Mouse (Mus musculus) spleen, adult 2 months (tissue): ENCODE data around the gene Prex1. TPM values are rescaled to one million over a fixed set of nuclear protein-coding genes. Genes with fewer than 3 reads are reported as not detected.

Source experiments
- DNase-seq, 2 experiments: peaks; one replicate each; pipeline versions ENCODE4 v3.0.0 to v3.0.0-alpha.2; 2012 to 2021; ENCODE audit warnings: low spot score in 2 of 2, low read depth in 1 of 2
- H3K27ac ChIP-seq: fragments of 200-500 bp; 2 replicates; pipeline ENCODE4 v1.5.1; 2012; ENCODE audit warnings: low read length, inconsistent platforms; ENCODE audit not compliant: insufficient read depth
- H3K27me3 ChIP-seq: fragments of 200-500 bp; 2 replicates; pipeline ENCODE4 v1.6.1; 2012; ENCODE audit warnings: mild to moderate bottlenecking, moderate library complexity, low read length, inconsistent platforms; ENCODE audit not compliant: control insufficient read depth, insufficient read depth
- H3K36me3 ChIP-seq: fragments of 200-500 bp; 2 replicates; pipeline ENCODE4 v1.6.1; 2012; ENCODE audit warnings: mild to moderate bottlenecking, low read length, inconsistent platforms; ENCODE audit not compliant: control insufficient read depth, insufficient read depth
- H3K4me1 ChIP-seq: fragments of 200-500 bp; 2 replicates; pipeline ENCODE4 v1.6.1; 2011; ENCODE audit warnings: inconsistent platforms; ENCODE audit not compliant: control insufficient read depth, insufficient read depth, insufficient read length
- H3K4me3 ChIP-seq: fragments of 200-500 bp; 2 replicates; pipeline ENCODE4 v1.5.1; 2011; ENCODE audit warnings: mild to moderate bottlenecking, inconsistent platforms; ENCODE audit not compliant: insufficient read depth, insufficient read length; ENCODE audit errors: extremely low read depth
- CTCF ChIP-seq: fragments of 200-500 bp; IDR thresholded peaks from 2 replicates; pipeline ENCODE4 v1.5.1; 2011; ENCODE audit warnings: mild to moderate bottlenecking, inconsistent platforms; ENCODE audit not compliant: insufficient read depth, insufficient read length, insufficient replicate concordance; ENCODE audit errors: extremely low read depth
- POLR2A ChIP-seq: fragments of 200-500 bp; IDR thresholded peaks from 2 replicates; pipeline ENCODE4 v1.6.1; 2011; ENCODE audit warnings: low read depth, low read length, inconsistent platforms
- WGBS: fragments of 180-500 bp; shearing (Covaris S2); methylation state at CpG from one replicate; pipeline ENCODE4 v1.1.7; 2018; 5-methylcytosine and 5-hydroxymethylcytosine counted together
- polyA plus RNA-seq: library from polyadenylated mRNA; depleted of rRNA; stranded (reverse); fragments of >200 nt; gene quantifications from 2 replicates; pipeline ENCODE4 v1.2.3, GENCODE M21; 2012

Prex1 gene
- polyA plus RNA-seq, 1 experiment = 123 TPM

GRCm38 (mm10) chr2:166652672-166653071 is 61.0 kb downstream of the Prex1 start:
- H3K27ac ChIP-seq = peak overlapping the region; percentile 10; the same call in 1 of the 2 replicates
- WGBS = 69% methylated on average over 4 of the region's 4 CpGs
- no peak for TF ChIP-seq POLR2A
- TF ChIP-seq CTCF = no peak
- peaks cover 64% of the 10 kb centered on the region for H3K4me1 ChIP-seq
- no peaks in the 10 kb centered on the region for H3K27me3 ChIP-seq
- no peaks in the 10 kb centered on the region for H3K36me3 ChIP-seq
- H3K4me3 ChIP-seq = no peak overlapping the region
- DNase-seq = no peak

- no peak for DNase-seq
- TF ChIP-seq POLR2A (no peak), CTCF (no peak)
- peak overlapping the region; percentile 59 for H3K27ac ChIP-seq
Measured at GRCm38 (mm10) chr2:166651317-166652030, 62.2 kb downstream of the Prex1 start.

GRCm38 (mm10) chr2:166650414-166650813 is 63.2 kb downstream of the Prex1 start:
- WGBS = 36% methylated on average over 9 of the region's 9 CpGs
- no peaks in the 10 kb centered on the region for H3K27me3 ChIP-seq
- peaks cover 7% of the 10 kb centered on the region; the same call in 1 of the 2 replicates for H3K36me3 ChIP-seq
- TF ChIP-seq CTCF = no peak
- no peak for TF ChIP-seq POLR2A
- DNase-seq = peak in 1 of 2 experiments; percentile 60
- H3K27ac ChIP-seq = peak overlapping the region; percentile 59
- H3K4me3 ChIP-seq = no peak overlapping the region
- peaks cover 47% of the 10 kb centered on the region; the same call in 1 of the 2 replicates for H3K4me1 ChIP-seq

More at GRCm38 (mm10) chr2:166651317-166652030, 62.2 kb downstream of the Prex1 start:
- WGBS = 58% methylated on average over 10 of the region's 10 CpGs
- H3K27me3 ChIP-seq = no peaks in the 10 kb centered on the region
- H3K4me3 ChIP-seq = no peak overlapping the region
- peaks cover 57% of the 10 kb centered on the region for H3K4me1 ChIP-seq
- H3K36me3 ChIP-seq = peaks cover 2% of the 10 kb centered on the region; the same call in 1 of the 2 replicates

- Histone ChIP-seq H3K4me1 (peaks cover 27% of the 10 kb centered on the region; the same call in 1 of the 2 replicates), H3K27ac (peak overlapping the region; percentile 76), H3K4me3 (no peak overlapping the region), H3K27me3 (no peaks in the 10 kb centered on the region), H3K36me3 (peaks cover 22% of the 10 kb centered on the region)
- TF ChIP-seq CTCF (no peak), POLR2A (no peak)
- no peak for DNase-seq
- 50% methylated on average over 7 of the region's 7 CpGs for WGBS
Measured at GRCm38 (mm10) chr2:166647242-166647641, 66.4 kb downstream of the Prex1 start.

- 74% methylated on average over 12 of the region's 12 CpGs for WGBS
- no peak overlapping the region for H3K4me3 ChIP-seq
- TF ChIP-seq POLR2A = no peak
- TF ChIP-seq CTCF = no peak
- DNase-seq = no peak
- H3K36me3 ChIP-seq = peaks cover 27% of the 10 kb centered on the region
- H3K4me1 ChIP-seq = peaks cover 20% of the 10 kb centered on the region; the same call in 1 of the 2 replicates
- H3K27ac ChIP-seq = peak overlapping the region; percentile 76
- no peaks in the 10 kb centered on the region for H3K27me3 ChIP-seq
Measured at GRCm38 (mm10) chr2:166646434-166647088, 67.1 kb downstream of the Prex1 start.

- no peak overlapping the region for H3K4me3 ChIP-seq
- WGBS = 73% methylated on average over 11 of the region's 11 CpGs
- H3K36me3 ChIP-seq = peaks cover 36% of the 10 kb centered on the region
Measured at GRCm38 (mm10) chr2:166644816-166645215, 68.8 kb downstream of the Prex1 start.

More at GRCm38 (mm10) chr2:166644816-166645215, 68.8 kb downstream of the Prex1 start:
- no peak for DNase-seq
- TF ChIP-seq POLR2A (no peak), CTCF (no peak)
- Histone ChIP-seq H3K27me3 (no peaks in the 10 kb centered on the region), H3K27ac (no peak overlapping the region), H3K4me1 (peaks cover 4% of the 10 kb centered on the region; the same call in 1 of the 2 replicates)
